Mouse (Mus musculus) hindbrain, embryonic 14.5 days (tissue): Measurements from ENCODE around the gene Hykk. TPM values are rescaled to one million over a fixed set of nuclear protein-coding genes. Genes with fewer than 3 reads are reported as not detected.

Experiments
- polyA plus RNA-seq: library from polyadenylated mRNA; unstranded; fragments of >200 nt; fragmentation: Nextera tagmentation; extraction: Ambion mirVana; gene quantifications from 2 replicates; pipeline ENCODE4 v1.2.1, GENCODE M21; 2014

Hykk gene
- polyA plus RNA-seq, 1 experiment from 2014 or later: 2.7 TPM

Other genes starting within 250 kb of the Hykk start
- 10.2 and 10.9 TPM in 2 replicates for gene Dnaja4, start 218.4 kb upstream of the Hykk start, polyA plus RNA-seq
- gene Wdr61, start 182.8 kb upstream of the Hykk start, polyA plus RNA-seq: 94.9 and 97.7 TPM in 2 replicates
- gene Crabp1, start 152.5 kb upstream of the Hykk start, polyA plus RNA-seq: 300 and 364 TPM in 2 replicates
- 52.0 and 56.6 TPM in 2 replicates for gene Ireb2, start 53.5 kb upstream of the Hykk start, polyA plus RNA-seq
- 257 and 275 TPM in 2 replicates for gene Psma4, start 33.5 kb downstream of the Hykk start, polyA plus RNA-seq
- 0.38 and 0.71 TPM in 2 replicates for gene AY074887, start 33.7 kb downstream of the Hykk start, polyA plus RNA-seq
- 4.2 and 6.0 TPM in 2 replicates for gene Chrna5, start 63.6 kb downstream of the Hykk start, polyA plus RNA-seq
- 21.2 and 23.4 TPM in 2 replicates for gene Chrna3, start 109.3 kb downstream of the Hykk start, polyA plus RNA-seq
- gene Chrnb4, start 131.5 kb downstream of the Hykk start, polyA plus RNA-seq: 1.4 and 1.5 TPM in 2 replicates
- 49.8 and 52.2 TPM in 2 replicates for gene Ube2q2, start 231.6 kb downstream of the Hykk start, polyA plus RNA-seq